Mouse (Mus musculus) heart, postnatal 10 days (tissue): ENCODE measurements around the gene Vav1. TPM values are rescaled to one million over a fixed set of nuclear protein-coding genes. Genes with fewer than 3 reads are reported as not detected.

Experiments
- DNase-seq, 2 experiments: peaks; one replicate each; pipeline ENCODE4 v3.0.0; 2021
- intact Hi-C: fragments of 180-260 bp; cut with DNase I; formaldehyde crosslinking; loops from one replicate; pipeline ENCODE4 v1.15.1; 2025
- total RNA-seq, 2 experiments: library from RNA; stranded (reverse); gene quantifications; 2 replicates each; pipeline ENCODE4 v1.2.3; 2021

The Vav1 gene
- total RNA-seq, 2 experiments from 2014 or later: 1.4 to 2.3 TPM

- peak; percentile 71 to 73 for DNase-seq
- intact Hi-C loops: no loop called here
Observed at GRCm38 (mm10) chr17:57250461-57251160, 28.3 kb upstream of the Vav1 start.

GRCm38 (mm10) chr17:57251431-57251830 is 27.5 kb upstream of the Vav1 start:
- intact Hi-C loops: no loop called here
- DNase-seq: no peak

GRCm38 (mm10) chr17:57253306-57253705 is 25.6 kb upstream of the Vav1 start:
- no peak for DNase-seq
- intact Hi-C loops: no loop called here

- intact Hi-C loops: no loop called here
Observed at GRCm38 (mm10) chr17:57255354-57255753, 23.5 kb upstream of the Vav1 start.

GRCm38 (mm10) chr17:57256921-57257485 is 21.9 kb upstream of the Vav1 start:
- no peak for DNase-seq
- intact Hi-C loops: no loop called here

More at GRCm38 (mm10) chr17:57255354-57255753, 23.5 kb upstream of the Vav1 start:
- no peak for DNase-seq

GRCm38 (mm10) chr17:57258191-57258590 is 20.7 kb upstream of the Vav1 start:
- intact Hi-C loops: no loop called here
- no peak for DNase-seq

GRCm38 (mm10) chr17:57259742-57260141 is 19.2 kb upstream of the Vav1 start:
- intact Hi-C loops: no loop called here
- DNase-seq: peak; percentile 71 to 80

GRCm38 (mm10) chr17:57260351-57260750 is 18.5 kb upstream of the Vav1 start:
- intact Hi-C loops: no loop called here
- no peak for DNase-seq

- intact Hi-C loops: no loop called here
Observed at GRCm38 (mm10) chr17:57261286-57261685, 17.6 kb upstream of the Vav1 start.

GRCm38 (mm10) chr17:57261796-57262195 is 17.1 kb upstream of the Vav1 start:
- intact Hi-C loops: no loop called here
- DNase-seq: no peak

More at GRCm38 (mm10) chr17:57261286-57261685, 17.6 kb upstream of the Vav1 start:
- no peak for DNase-seq

GRCm38 (mm10) chr17:57262901-57263550 is 15.9 kb upstream of the Vav1 start:
- intact Hi-C loops: no loop called here
- no peak for DNase-seq

GRCm38 (mm10) chr17:57264164-57264563 is 14.7 kb upstream of the Vav1 start:
- intact Hi-C loops: no loop called here
- no peak for DNase-seq

- DNase-seq: peak; percentile 74
- intact Hi-C loops: no loop called here
Observed at GRCm38 (mm10) chr17:57264972-57265945, 13.6 kb upstream of the Vav1 start.

GRCm38 (mm10) chr17:57267556-57268126 is 11.3 kb upstream of the Vav1 start:
- no peak for DNase-seq
- intact Hi-C loops: no loop called here

- intact Hi-C loops: no loop called here
Observed at GRCm38 (mm10) chr17:57271301-57271700, 7.6 kb upstream of the Vav1 start.

GRCm38 (mm10) chr17:57273846-57274245 is 5.1 kb upstream of the Vav1 start:
- no peak for DNase-seq
- intact Hi-C loops: loop anchor here (2.0 kb wide), 1 partner anchor 61 kb away; no protein-coding TSS in a partner anchor

More at GRCm38 (mm10) chr17:57271301-57271700, 7.6 kb upstream of the Vav1 start:
- DNase-seq: no peak

GRCm38 (mm10) chr17:57274686-57275085 is 4.2 kb upstream of the Vav1 start:
- no peak for DNase-seq
- intact Hi-C loops: loop anchor here (1.0 to 2.0 kb wide), 2 partner anchors 54 to 60 kb away; no protein-coding TSS in a partner anchor

- intact Hi-C loops: loop anchor here (1.0 to 2.0 kb wide), 2 partner anchors 55 to 59 kb away; no protein-coding TSS in a partner anchor
Observed at GRCm38 (mm10) chr17:57275111-57275996, 3.5 kb upstream of the Vav1 start.

GRCm38 (mm10) chr17:57275997-57276351 is 2.9 kb upstream of the Vav1 start:
- DNase-seq: no peak
- intact Hi-C loops: loop anchor here (1.0 to 2.0 kb wide), 4 partner anchors 28 to 285 kb away; partner anchors contain the start of genes Clpp and Gpr108

More at GRCm38 (mm10) chr17:57275111-57275996, 3.5 kb upstream of the Vav1 start:
- DNase-seq: peak; percentile 88 to 91
